Mouse (Mus musculus): ENCODE measurements around the gene Clps. TPM values are rescaled to one million over a fixed set of nuclear protein-coding genes. Genes with fewer than 3 reads are reported as not detected.

Gene Clps
- polyA plus RNA-seq, 1 experiment from 2014 or later = not detected

- ATAC-seq = peak; percentile 55
- DNase-seq (ENCODE audit: low read depth, low spot score) = no peak
- CTCF ChIA-PET = interaction anchor here (0.8 to 3.5 kb wide), 20 partner anchors 9 to 302 kb away, joined by 3 to 20 read pairs (median 4); no protein-coding TSS in a partner anchor
- peak; percentile 98 for TF ChIP-seq CTCF (IDR thresholded peaks at IDR 0.05)
- in situ Hi-C loops (cut with MboI; ENCODE audit: low pct_unique_long_range_greater_than_20kb) = loop anchor here (25.0 kb wide), 1 partner anchor 316 kb away; the partner anchor contains the start of gene Def6
- POLR2A ChIA-PET = interaction anchor here (1.6 kb wide), 1 partner anchor 118 kb away, joined by 3 read pairs; no protein-coding TSS in a partner anchor
- no peaks in the 10 kb centered on the region for H3K27me3 ChIP-seq
Measured at GRCm38 (mm10) chr17:28528043-28528351, 32.6 kb downstream of the Clps start.

DNA sequence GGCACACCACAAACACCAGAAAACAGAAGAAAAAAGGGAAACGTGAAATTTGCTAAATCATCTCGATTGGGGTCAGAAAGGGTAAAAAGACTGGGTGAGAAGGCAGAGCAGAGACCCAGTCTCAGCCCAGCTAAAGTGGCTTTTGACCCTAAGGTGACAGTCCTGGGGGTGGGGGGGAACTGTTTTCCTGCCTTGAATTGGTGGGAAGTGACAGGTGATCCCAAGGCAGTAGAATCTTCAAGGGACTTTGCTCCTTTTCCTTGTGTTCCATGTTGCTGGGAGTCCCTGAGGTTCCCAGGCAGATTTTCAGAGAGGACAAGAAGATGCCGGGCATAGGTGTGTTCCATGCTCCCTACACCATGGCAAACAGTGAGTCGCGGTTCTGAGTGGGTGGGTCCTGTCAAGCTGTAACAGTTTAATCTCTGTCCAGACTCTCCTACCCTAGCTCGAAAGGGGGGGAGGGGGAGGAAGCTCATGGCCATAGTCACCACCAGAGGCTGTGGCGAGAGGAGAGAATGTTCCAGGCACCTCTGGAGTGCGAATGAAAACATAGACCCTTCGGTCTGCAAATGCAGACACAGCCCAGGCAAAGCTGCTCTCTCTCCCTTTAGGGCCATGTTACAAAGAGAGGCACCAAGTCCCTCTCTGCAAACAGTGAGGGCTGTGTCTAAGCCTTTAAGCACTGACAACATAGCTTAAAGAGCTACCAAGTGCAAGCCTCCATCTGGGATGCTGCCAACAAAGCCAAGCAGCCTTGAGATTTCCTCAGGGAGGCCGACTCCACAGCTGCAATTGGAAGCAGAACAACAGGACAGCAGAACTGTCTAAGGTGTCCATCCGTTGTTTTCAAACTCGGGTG lies 33.2 kb downstream of the Clps start:
- TF ChIP-seq CTCF (IDR thresholded peaks at IDR 0.05) = no peak
- ChIA-PET CTCF (interaction anchor here (0.8 to 3.5 kb wide), 20 partner anchors 10 to 301 kb away, joined by 3 to 20 read pairs (median 4); no protein-coding TSS in a partner anchor), POLR2A (interaction anchor here (1.6 kb wide), 1 partner anchor 117 kb away, joined by 3 read pairs; no protein-coding TSS in a partner anchor)
- no peaks in the 10 kb centered on the region for H3K27me3 ChIP-seq
- ATAC-seq (peak; percentile 11), DNase-seq (ENCODE audit: low read depth, low spot score) (no peak)
- in situ Hi-C loops (cut with MboI; ENCODE audit: low pct_unique_long_range_greater_than_20kb) = loop anchor here (25.0 kb wide), 1 partner anchor 315 kb away; the partner anchor contains the start of gene Def6

GRCm38 (mm10) chr17:28524831-28525430 lies 35.6 kb downstream of the Clps start:
- ATAC-seq = no peak
- H3K27me3 ChIP-seq = peaks cover 13% of the 10 kb centered on the region
- CTCF ChIA-PET = interaction anchor here (0.7 to 2.2 kb wide), 6 partner anchors 42 to 139 kb away, joined by 3 to 11 read pairs (median 4); no protein-coding TSS in a partner anchor
- POLR2A ChIA-PET = interaction anchor here (0.7 kb wide), 1 partner anchor 139 kb away, joined by 3 read pairs; no protein-coding TSS in a partner anchor
- no peak for TF ChIP-seq CTCF (IDR thresholded peaks at IDR 0.05)
- no peak for DNase-seq (ENCODE audit: low read depth, low spot score)
- in situ Hi-C loops (cut with MboI; ENCODE audit: low pct_unique_long_range_greater_than_20kb) = loop anchor here (5.0 to 25.0 kb wide), 2 partner anchors 108 to 313 kb away; partner anchors contain the start of gene Def6

- in situ Hi-C loops (cut with MboI; ENCODE audit: low pct_unique_long_range_greater_than_20kb) = loop anchor here (5.0 kb wide), 1 partner anchor 107 kb away; no protein-coding TSS in a partner anchor
- TF ChIP-seq CTCF (IDR thresholded peaks at IDR 0.05) = no peak
- CTCF ChIA-PET = interaction anchor here (0.7 to 2.2 kb wide), 6 partner anchors 41 to 138 kb away, joined by 3 to 11 read pairs (median 4); no protein-coding TSS in a partner anchor
- DNase-seq (ENCODE audit: low read depth, low spot score) (no peak), ATAC-seq (no peak)
- POLR2A ChIA-PET = no interaction called here
- peaks cover 13% of the 10 kb centered on the region for H3K27me3 ChIP-seq
Measured at GRCm38 (mm10) chr17:28524009-28524695, 36.4 kb downstream of the Clps start.

DNA sequence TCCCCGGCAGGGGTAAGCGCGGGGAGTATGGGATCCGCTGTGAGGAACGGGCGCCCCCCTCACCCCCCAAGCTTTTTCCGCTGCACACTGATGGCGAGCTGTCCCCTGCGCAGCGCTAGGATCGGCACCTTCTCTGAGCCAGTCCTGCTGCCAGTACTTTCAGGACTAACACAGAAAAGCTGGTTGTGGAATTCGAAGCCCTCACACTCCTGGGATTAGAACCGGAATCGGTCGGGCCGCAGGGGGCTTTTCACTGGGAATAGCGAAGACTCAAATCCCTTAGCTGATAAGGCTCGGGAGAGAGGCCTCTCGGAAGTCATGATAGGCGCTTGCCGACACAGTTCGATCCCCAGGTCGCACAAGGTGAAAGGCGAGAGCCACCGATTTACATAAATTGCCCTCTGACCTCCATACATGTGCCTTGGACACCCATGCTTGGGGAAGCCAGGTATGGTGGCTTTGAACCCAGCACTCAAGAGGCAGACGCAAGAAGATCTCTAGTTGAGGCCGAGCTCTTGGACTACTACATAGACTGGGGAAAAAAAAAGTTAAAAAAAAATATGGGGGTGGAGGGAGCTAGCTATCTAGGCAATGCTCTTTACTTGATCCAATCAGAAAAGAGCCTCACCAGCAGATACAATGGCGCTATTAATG lies 37.1 kb downstream of the Clps start:
- ChIA-PET CTCF (interaction anchor here (1.8 kb wide), 1 partner anchor 112 kb away, joined by 8 read pairs; no protein-coding TSS in a partner anchor), POLR2A (no interaction called here)
- peaks cover 13% of the 10 kb centered on the region for H3K27me3 ChIP-seq
- no peak for DNase-seq (ENCODE audit: low read depth, low spot score)
- no peak for ATAC-seq
- no peak for TF ChIP-seq CTCF (IDR thresholded peaks at IDR 0.05)
- in situ Hi-C loops (cut with MboI; ENCODE audit: low pct_unique_long_range_greater_than_20kb) = loop anchor here (5.0 kb wide), 1 partner anchor 106 kb away; no protein-coding TSS in a partner anchor

GRCm38 (mm10) chr17:28522623-28523354 lies 37.8 kb downstream of the Clps start:
- no peak for DNase-seq (ENCODE audit: low read depth, low spot score)
- in situ Hi-C loops (cut with MboI; ENCODE audit: low pct_unique_long_range_greater_than_20kb) = loop anchor here (5.0 kb wide), 1 partner anchor 105 kb away; no protein-coding TSS in a partner anchor
- ChIA-PET CTCF (no interaction called here), POLR2A (interaction anchor here (0.7 kb wide), 1 partner anchor 24 kb away, joined by 3 read pairs; no protein-coding TSS in a partner anchor)
- H3K27me3 ChIP-seq = peaks cover 13% of the 10 kb centered on the region
- ATAC-seq = no peak
- TF ChIP-seq CTCF (IDR thresholded peaks at IDR 0.05) = no peak

GRCm38 (mm10) chr17:28521920-28522319 lies 38.6 kb downstream of the Clps start:
- DNase-seq (ENCODE audit: low read depth, low spot score) (no peak), ATAC-seq (no peak)
- H3K27me3 ChIP-seq = peaks cover 13% of the 10 kb centered on the region
- ChIA-PET CTCF (no interaction called here), POLR2A (no interaction called here)
- in situ Hi-C loops (cut with MboI; ENCODE audit: low pct_unique_long_range_greater_than_20kb) = loop anchor here (5.0 kb wide), 1 partner anchor 105 kb away; no protein-coding TSS in a partner anchor
- no peak for TF ChIP-seq CTCF (IDR thresholded peaks at IDR 0.05)

DNA sequence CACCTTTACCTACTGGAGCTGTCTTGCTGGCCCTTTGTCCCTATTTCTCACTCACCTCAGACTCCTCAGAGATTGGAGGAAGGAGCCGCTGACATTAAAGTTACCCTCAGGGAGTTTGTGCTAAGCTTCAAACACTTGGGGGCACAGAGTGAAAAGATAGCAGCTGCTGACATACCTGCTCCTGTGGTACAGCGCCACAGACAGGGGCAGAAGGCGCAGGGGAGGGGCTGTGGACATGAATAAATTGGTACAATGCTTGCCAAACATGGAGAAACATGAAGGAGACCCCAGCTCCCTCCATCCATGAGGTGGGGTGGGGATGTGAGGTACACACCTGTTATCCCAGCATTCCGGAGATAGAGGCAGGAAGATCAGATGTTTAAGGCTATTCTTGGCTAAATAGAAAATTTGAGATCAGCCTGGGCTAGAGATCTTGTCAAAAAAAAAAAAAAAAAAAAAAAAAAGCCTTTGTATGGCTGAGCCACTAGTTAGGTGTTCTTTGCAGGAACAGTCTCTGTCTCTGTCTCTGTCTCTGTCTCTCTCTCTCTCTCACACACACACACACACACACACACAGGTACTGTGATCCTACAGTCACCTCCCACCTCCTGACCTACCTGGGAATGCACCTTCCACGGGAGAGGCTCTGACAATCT lies 39.4 kb downstream of the Clps start:
- ChIA-PET CTCF (interaction anchor here (1.1 kb wide), 1 partner anchor 44 kb away, joined by 4 read pairs; no protein-coding TSS in a partner anchor), POLR2A (interaction anchor here (0.7 kb wide), 1 partner anchor 114 kb away, joined by 6 read pairs; no protein-coding TSS in a partner anchor)
- ATAC-seq (no peak), DNase-seq (ENCODE audit: low read depth, low spot score) (no peak)
- peaks cover 13% of the 10 kb centered on the region for H3K27me3 ChIP-seq
- in situ Hi-C loops (cut with MboI; ENCODE audit: low pct_unique_long_range_greater_than_20kb) = loop anchor here (5.0 kb wide), 1 partner anchor 104 kb away; no protein-coding TSS in a partner anchor
- TF ChIP-seq CTCF (IDR thresholded peaks at IDR 0.05) = no peak
